ENCODE assay signal across 9 mouse cellular contexts in the genomic region with DNA sequence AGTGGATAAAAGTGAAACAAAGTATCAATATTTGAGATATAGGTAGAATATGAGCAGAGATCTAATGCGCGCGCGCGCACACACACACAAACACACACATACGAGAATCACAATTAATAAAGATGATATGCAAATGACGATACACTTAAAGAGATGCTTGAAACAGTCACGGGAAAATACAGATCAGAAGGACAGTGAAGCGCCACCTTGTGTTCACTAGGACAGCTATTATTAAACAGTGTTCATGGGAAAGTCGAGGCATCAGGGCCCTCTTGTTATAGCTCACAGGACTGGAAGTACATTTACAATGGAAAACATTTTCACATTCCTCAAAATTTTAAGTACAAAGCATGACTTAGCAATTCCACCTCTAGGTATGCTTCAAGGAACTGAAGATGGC.
DNase-seq lines count a peak whose midpoint lies in the region; ATAC-seq and TF ChIP-seq lines count a peak whose summit lies in the region.
"Had no signal": no experiment of that assay in that cellular context is flagged by ENCODE, and none has a peak within 500 bp of the region (broad histone marks: within the 10 kb centered on the region; RNA-seq: fewer than 3 reads in every experiment).

No protein-coding gene starts in this region.

- H3K9me3 ChIP-seq in hindbrain, postnatal 0 days (ENCODE audit: low read length): no peaks in the 10 kb centered on the region
- no peaks in the 10 kb centered on the region for H3K9me3 ChIP-seq in hindbrain, embryonic 10.5 days
- no peaks in the 10 kb centered on the region for H3K9me3 ChIP-seq in G1E (replicated peaks)
- H3K9me3 ChIP-seq in heart, embryonic 11.5 days (replicated peaks; ENCODE audit: control insufficient read depth, low read length): no peaks in the 10 kb centered on the region

- H3K9ac ChIP-seq in hindbrain, postnatal 0 days (replicated peaks; ENCODE audit: low read length): no peak overlapping the region
- H3K9ac ChIP-seq in heart, embryonic 11.5 days (ENCODE audit: low read depth, low read length): no peak overlapping the region

- peak; percentile 49 for DNase-seq in hindbrain, postnatal 0 days (ENCODE audit: low spot score)
- DNase-seq in hindbrain, embryonic 10.5 days (ENCODE audit: low spot score): no peak
- peak; percentile 56 for DNase-seq in A20 (ENCODE audit: low read depth, low spot score)
- peak; percentile 8 for DNase-seq in G1E (ENCODE audit: low spot score)
- DNase-seq in right cerebral cortex, postnatal 10 days (ENCODE audit: low spot score in 2 of 2): no peak
- DNase-seq in ovary, adult 18-20 months (ENCODE audit: low spot score): no peak
- DNase-seq: kidney, adult 9 months had no signal

- no peaks in the 10 kb centered on the region; the same call in 1 of the 2 replicates for H3K36me3 ChIP-seq in hindbrain, postnatal 0 days (ENCODE audit: insufficient read depth, low read length)
- H3K36me3 ChIP-seq in hindbrain, embryonic 10.5 days: peaks cover 9% of the 10 kb centered on the region
- peaks cover 52% of the 10 kb centered on the region for H3K36me3 ChIP-seq in G1E (replicated peaks)
- H3K36me3 ChIP-seq in heart, embryonic 11.5 days (ENCODE audit: control insufficient read depth, insufficient read depth, low read length): no peaks in the 10 kb centered on the region

- no peaks in the 10 kb centered on the region for H3K27me3 ChIP-seq in hindbrain, postnatal 0 days (ENCODE audit: insufficient read depth, low read length)
- H3K27me3 ChIP-seq in hindbrain, embryonic 10.5 days (ENCODE audit: insufficient read depth, poor library complexity, severe bottlenecking): no peaks in the 10 kb centered on the region
- H3K27me3 ChIP-seq in G1E (ENCODE audit: insufficient read depth, low read length): no peaks in the 10 kb centered on the region
- no peaks in the 10 kb centered on the region for H3K27me3 ChIP-seq in heart, embryonic 11.5 days (ENCODE audit: control insufficient read depth, insufficient read depth, low read length)

- TF ChIP-seq CTCF in hindbrain, postnatal 0 days (IDR thresholded peaks at IDR 0.05; ENCODE audit: low read depth): peak; percentile 65
- peak; percentile 21; the same call in 1 of the 2 replicates for TF ChIP-seq CTCF in G1E (IDR thresholded peaks at IDR 0.05; ENCODE audit: low read depth, low read length)

- no peak overlapping the region for H3K4me3 ChIP-seq in hindbrain, postnatal 0 days (ENCODE audit: low read length)
- H3K4me3 ChIP-seq in hindbrain, embryonic 10.5 days: no peak overlapping the region
- no peak overlapping the region for H3K4me3 ChIP-seq in G1E (ENCODE audit: low read depth, low read length)
- H3K4me3 ChIP-seq in heart, embryonic 11.5 days (ENCODE audit: low read depth, low read length): no peak overlapping the region

- no peak for ATAC-seq in hindbrain, postnatal 0 days
- ATAC-seq in G1E (ENCODE audit: extremely low read depth, insufficient number of reproducible peaks, low FRiP score, poor library complexity, severe bottlenecking): no peak
- peak; percentile 45; the same call in 1 of the 2 replicates for ATAC-seq in granulocyte monocyte progenitor cell, adult 5-6 weeks (replicated peaks; ENCODE audit: poor library complexity, severe bottlenecking)
- no peak for ATAC-seq in heart, embryonic 11.5 days (replicated peaks; ENCODE audit: insufficient number of reproducible peaks, low FRiP score, low TSS enrichment)

- 68% methylated on average over 10 of the region's 10 CpGs for WGBS in hindbrain, postnatal 0 days
- WGBS in hindbrain, embryonic 10.5 days: 78% methylated on average over 10 of the region's 10 CpGs
- 71% methylated on average over 10 of the region's 10 CpGs for WGBS in heart, embryonic 11.5 days (ENCODE audit: insufficient replicate concordance)

- H3K4me1 ChIP-seq in hindbrain, postnatal 0 days (ENCODE audit: insufficient read depth, low read length): no peaks in the 10 kb centered on the region; the same call in 1 of the 2 replicates
- H3K4me1 ChIP-seq in hindbrain, embryonic 10.5 days (replicated peaks): no peaks in the 10 kb centered on the region; the same call in none of the 2 replicates
- H3K4me1 ChIP-seq in G1E (ENCODE audit: insufficient read depth, low read depth, low read length): peaks cover 29% of the 10 kb centered on the region
- H3K4me1 ChIP-seq in heart, embryonic 11.5 days (ENCODE audit: control insufficient read depth, insufficient read depth, low read length): no peaks in the 10 kb centered on the region

- no peak overlapping the region for H3K4me2 ChIP-seq in hindbrain, postnatal 0 days (ENCODE audit: low read depth, low read length)
- H3K4me2 ChIP-seq in heart, embryonic 11.5 days: no peak overlapping the region

- no peak overlapping the region for H3K27ac ChIP-seq in hindbrain, postnatal 0 days
- no peak overlapping the region for H3K27ac ChIP-seq in hindbrain, embryonic 10.5 days
- H3K27ac ChIP-seq in heart, embryonic 11.5 days (ENCODE audit: low read depth, low read length): no peak overlapping the region

Comparison
In these comparisons a context has a peak if more than half of its experiments do, and no peak if none do; other contexts are left out.
1. DNase-seq: peak in hindbrain, postnatal 0 days (single experiment), A20 (single experiment) and G1E (single experiment); none in hindbrain, embryonic 10.5 days (single experiment), right cerebral cortex, postnatal 10 days (0 of 2) and ovary, adult 18-20 months (single experiment).